Mouse (Mus musculus) testis, postnatal 14 days (tissue): Measurements from ENCODE around the gene Creb3.

Source experiments
- DNase-seq: peaks from one replicate; pipeline ENCODE4 v3.0.0; 2021; ENCODE audit warnings: low spot score

Creb3 gene

DNA sequence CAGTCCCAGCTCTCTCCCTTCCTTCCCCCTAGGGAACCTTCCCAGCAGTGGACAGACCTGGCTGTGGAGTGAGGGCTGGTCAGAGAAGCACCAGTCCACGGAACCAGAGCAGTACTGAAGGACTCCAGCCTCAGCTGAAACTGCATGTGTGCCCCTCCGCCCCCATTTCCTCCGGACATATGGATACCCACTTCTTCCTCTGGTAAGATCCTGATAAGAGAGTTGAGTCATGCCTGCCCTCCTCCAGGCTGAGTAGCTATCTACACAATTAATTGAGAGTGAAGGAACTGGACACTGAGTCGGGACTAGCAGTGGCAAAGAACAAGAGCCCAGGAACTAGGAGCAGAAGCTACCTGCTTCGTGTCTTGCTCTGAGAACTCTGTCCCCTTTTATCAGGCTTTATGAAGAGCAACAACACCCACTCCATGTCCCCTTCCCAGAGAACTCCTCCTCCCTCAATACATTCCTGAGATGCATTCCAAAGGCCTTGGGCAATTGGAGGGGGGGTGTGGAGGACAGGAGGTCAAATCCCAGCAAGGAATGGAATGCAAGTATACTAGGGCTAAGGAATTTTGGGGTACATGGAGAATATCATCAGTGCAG is 4.0 kb upstream of the Creb3 start:
- no peak for DNase-seq

DNA sequence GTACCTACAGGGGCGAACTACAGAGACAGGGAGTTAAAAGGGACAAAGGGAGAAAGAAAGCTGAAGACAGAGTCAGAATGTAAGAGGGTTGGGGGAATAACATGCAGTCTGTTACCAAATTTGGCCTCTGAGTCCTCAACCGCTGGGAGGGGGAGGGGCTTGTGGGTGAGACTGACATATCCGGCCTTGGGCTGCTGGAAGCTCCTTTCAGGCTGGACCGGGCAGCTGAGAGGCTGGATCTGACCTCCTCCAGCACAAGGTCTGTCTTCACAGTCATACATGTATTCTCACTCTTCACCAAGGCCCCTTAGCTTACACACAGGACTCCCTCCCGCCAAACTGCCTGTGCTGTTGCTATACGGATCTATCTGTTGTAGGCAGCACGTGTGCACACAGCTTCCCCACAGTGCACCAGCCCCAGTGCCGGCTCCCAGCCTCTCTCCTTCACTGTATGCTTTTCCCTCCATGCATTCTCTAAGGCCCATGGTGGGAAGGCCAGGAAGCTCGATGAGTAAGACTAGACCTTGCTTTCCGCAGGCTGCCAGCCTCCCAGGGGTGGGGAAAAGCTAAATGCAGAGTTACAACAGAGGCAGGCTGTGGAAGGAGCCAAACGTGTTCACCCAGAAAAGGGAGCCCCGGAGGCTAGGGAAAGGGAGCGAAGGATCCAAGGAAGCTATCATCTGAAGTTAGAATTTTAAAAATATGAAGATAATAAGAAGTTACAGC is 3.3 kb upstream of the Creb3 start:
- DNase-seq: no peak

- no peak for DNase-seq
Measured at GRCm38 (mm10) chr4:43559519-43560242, 2.5 kb upstream of the Creb3 start.

- no peak for DNase-seq
Measured at GRCm38 (mm10) chr4:43560243-43560611, 1.9 kb upstream of the Creb3 start.

GRCm38 (mm10) chr4:43560976-43561375 is 1.2 kb upstream of the Creb3 start:
- DNase-seq: no peak

DNA sequence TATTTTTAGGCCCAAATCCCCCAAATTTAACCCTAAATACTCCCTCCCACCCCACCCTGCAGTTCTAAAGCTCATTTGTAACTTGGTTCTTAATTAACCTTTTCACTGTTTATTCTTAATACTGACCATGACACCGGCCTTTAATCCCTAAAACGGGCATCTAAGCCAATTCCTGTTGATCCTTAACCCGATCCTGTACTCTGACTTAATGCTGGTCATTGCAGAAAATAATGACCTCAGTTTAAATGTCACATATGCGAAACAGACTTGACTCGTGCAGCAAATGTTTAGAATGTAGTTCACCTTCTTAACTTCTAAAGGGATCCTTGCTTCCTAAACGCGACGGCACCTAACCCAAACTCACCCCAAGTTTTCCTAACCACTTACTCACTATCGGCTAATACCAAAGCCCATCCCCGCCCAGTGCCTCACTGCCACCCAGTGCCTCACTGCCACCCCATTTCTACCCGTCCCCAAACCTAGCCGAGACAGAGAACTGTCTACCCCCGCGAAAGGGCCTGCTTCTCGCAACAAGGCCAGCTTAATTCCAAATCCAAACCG is 616 bp upstream of the Creb3 start:
- DNase-seq: no peak

- DNase-seq: no peak
Measured at GRCm38 (mm10) chr4:43562769-43563600, 853 bp downstream of the Creb3 start.

GRCm38 (mm10) chr4:43563601-43563875 is 1.4 kb downstream of the Creb3 start:
- DNase-seq: no peak

GRCm38 (mm10) chr4:43564231-43564630 is 2.1 kb downstream of the Creb3 start:
- DNase-seq: no peak

DNA sequence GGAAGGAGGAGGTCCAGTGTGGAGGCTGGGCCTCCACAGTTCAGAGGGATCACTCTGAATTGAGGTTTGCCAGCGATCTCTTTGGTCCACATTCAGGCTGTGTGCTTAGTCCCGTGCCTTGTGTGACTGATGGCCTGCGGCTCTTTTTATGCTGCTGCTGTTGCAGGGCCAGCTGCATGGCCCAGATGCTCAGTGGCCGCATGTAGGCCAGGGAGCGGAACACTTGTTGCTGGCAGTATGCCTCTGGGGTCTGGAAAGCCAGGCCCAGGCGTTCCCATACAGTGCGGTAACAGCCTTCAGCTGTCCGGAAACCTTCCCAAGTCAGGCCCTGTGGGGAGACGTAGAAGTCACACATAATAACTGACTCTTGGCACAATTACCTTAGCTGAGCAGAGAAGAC is 5.0 kb downstream of the Creb3 start:
- DNase-seq: no peak

- DNase-seq: no peak
Measured at GRCm38 (mm10) chr4:43571395-43572045, 9.4 kb downstream of the Creb3 start.

- no peak for DNase-seq
Measured at GRCm38 (mm10) chr4:43573561-43573960, 11.4 kb downstream of the Creb3 start.

- no peak for DNase-seq
Measured at GRCm38 (mm10) chr4:43575356-43575755, 13.2 kb downstream of the Creb3 start.

DNA sequence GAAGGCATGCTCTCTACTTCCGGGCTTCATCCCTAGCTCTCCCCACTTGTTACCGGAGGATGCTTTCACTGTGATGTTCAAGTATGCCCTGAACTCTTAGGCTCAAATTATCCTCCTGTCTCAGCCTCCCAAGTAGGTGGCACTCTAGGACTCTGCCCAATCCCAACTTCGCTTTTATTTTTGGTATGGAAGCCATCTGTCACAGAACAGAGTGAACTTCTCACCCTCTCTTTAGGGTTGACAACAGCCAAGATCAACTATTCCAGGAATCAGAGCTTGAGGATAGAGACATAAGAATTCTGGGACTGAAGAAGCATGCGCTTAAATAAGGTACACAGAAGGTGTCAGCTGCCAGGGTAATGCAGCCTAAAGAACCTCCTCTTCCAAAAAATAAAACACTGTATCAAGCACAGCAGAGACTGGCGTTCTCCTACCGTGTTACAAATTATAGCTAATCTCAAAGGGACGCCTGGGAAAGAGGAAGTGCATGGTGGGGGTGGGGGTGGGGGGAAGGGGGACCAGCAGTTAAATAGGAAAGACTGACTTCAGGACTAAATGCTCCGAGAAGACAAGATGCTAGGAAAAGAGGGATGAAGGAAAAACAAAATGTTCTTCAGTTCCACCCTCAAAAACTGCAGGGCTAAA is 15.2 kb downstream of the Creb3 start:
- DNase-seq: no peak

DNA sequence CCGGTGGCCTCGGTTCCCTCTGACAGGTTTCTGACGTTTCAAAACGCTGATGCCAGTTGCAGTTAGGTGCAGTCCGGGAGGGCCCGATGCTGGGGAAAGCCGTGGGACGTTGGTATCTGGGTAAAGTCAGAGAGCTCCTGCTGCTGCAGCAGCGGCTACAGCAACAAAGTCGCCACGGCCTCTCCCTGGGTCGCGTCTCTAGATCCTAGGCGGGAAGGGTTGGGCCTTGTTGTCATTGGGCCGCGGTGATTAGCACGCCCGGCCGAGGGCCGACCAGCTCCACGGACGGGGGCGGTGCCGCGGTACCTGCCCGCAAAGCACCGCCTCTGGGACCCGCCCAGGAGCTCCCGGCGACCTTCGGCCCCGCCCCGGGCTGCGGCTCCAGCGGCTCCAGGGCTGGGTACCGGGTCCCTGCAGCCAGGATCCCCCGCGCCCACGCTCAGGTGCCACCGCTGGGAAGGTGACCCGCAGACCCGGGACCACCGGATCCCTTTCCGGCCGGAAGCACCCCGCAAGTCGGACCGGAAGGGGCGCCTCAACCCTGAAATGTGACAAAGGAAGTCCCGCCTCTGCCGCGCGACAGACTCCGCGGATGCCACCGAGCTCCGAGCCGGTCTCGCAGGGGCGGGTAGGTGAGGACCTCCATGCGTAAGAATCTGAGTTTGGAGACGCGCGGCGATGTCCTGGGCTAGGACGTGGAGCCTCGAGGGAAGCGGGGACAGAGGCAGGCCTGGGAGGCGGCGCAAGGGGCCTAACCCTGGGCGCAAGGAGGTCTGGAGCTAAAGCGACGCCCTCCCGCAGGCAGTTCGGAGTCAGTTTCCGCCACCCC is 16.5 kb downstream of the Creb3 start, which contains the start of the genes Rgp1 and Gba2:
Gene Rgp1, plus strand, starts transcription at position 340 of the 829 bp plus-strand sequence.
Gene Gba2, minus strand, starts transcription at position 498 of the 829 bp plus-strand sequence.
- DNase-seq: peak; percentile 86

DNA sequence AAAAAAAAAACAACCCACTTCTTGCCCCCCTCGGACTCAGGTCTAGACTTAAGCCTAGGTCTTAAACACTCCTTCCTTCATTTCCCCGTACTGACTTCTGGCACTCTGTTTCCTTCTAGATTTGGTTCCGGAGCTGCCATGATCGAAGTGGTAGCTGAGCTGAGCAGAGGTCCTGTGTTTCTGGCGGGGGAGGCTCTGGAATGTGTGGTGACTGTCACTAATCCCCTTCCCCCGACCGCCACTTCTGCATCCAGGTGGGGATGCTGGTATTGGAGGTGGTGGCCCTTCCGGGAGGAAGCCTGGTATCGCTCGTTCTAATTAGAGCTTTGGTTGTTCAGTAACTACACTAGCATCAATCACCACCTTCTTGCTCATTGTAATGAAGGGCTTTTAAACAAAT is 17.1 kb downstream of the Creb3 start:
- DNase-seq: no peak

GRCm38 (mm10) chr4:43579731-43580130 is 17.6 kb downstream of the Creb3 start:
- DNase-seq: no peak

DNA sequence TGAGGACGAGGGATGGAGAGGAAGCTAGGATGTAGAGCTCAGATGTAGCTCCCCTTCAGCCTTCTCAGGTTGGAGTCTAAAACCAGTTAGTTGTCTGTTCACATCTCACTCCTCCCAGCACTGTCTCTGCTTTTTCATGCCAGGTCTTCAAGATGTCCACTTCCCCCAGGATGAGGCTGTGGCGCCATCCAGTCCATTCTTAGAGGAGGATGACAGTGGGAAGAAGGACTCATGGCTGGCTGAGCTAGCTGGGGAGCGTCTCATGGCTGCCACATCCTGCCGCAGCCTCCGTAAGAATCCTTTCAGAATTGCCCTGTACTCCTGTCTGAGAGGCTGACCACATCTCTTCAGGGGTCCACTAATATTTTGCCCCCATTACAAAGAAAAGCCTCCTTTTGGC is 18.6 kb downstream of the Creb3 start:
- DNase-seq: no peak

- no peak for DNase-seq
Measured at GRCm38 (mm10) chr4:43581381-43581780, 19.2 kb downstream of the Creb3 start.

DNA sequence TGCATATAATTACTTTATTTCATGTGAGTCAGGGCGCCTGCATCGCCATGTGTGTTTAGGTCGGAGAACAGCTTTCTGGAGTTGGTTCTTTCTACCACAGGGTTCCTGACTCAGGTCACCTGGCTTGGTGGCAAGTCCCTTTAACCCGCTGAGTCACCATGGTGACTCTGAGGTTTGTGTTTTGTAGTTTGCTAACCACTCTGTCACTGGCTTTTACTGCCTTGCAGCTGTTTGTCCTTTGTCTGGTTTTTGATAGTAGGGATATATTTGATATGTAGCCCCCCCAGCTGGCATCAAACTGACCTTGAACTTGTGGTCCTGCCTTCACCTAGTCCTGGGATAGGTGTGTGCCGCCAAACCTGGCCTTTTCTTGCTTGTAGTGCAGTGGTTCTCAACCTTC is 20.1 kb downstream of the Creb3 start:
- DNase-seq: no peak
